Mouse (Mus musculus) hindbrain, embryonic 13.5 days (tissue): ENCODE results near the gene Serpinb6c. TPM values are rescaled to one million over a fixed set of nuclear protein-coding genes. Genes with fewer than 3 reads are reported as not detected.
"Not testable (repeated sequence)": the region's sequence is repeated elsewhere in the genome, so short reads cannot be mapped to it uniquely, and the experiment has no call there.

Source experiments
- ATAC-seq: fragments of 200-750 bp; cut with Nextera tagmentation; 2 replicates; pipeline ENCODE4 v1.8.0; 2017; ENCODE audit warnings: moderate TSS enrichment; ENCODE audit not compliant: low FRiP score
- H3K27ac ChIP-seq: fragments of 300-500 bp; sonication (generic); 2 replicates; pipeline ENCODE4 v1.5.1; 2015; ENCODE audit warnings: inconsistent platforms, mild to moderate bottlenecking, moderate library complexity
- H3K27me3 ChIP-seq: fragments of 300-500 bp; sonication (generic); 2 replicates; pipeline ENCODE4 v1.6.1; 2015; ENCODE audit warnings: mild to moderate bottlenecking, inconsistent platforms
- H3K36me3 ChIP-seq: fragments of 300-500 bp; sonication (generic); 2 replicates; pipeline ENCODE4 v1.6.1; 2015; ENCODE audit warnings: mild to moderate bottlenecking, inconsistent platforms
- H3K4me1 ChIP-seq: fragments of 300-500 bp; sonication (generic); replicated peaks from 2 replicates; pipeline ENCODE4 v1.6.1; 2015; ENCODE audit warnings: inconsistent platforms
- H3K4me2 ChIP-seq: fragments of 300-500 bp; sonication (generic); 2 replicates; pipeline ENCODE4 v1.6.1; 2015; ENCODE audit warnings: inconsistent platforms, mild to moderate bottlenecking, moderate library complexity
- H3K4me3 ChIP-seq: fragments of 300-500 bp; sonication (generic); 2 replicates; pipeline ENCODE4 v1.5.1; 2015; ENCODE audit warnings: mild to moderate bottlenecking, inconsistent platforms
- H3K9ac ChIP-seq: fragments of 300-500 bp; sonication (generic); 2 replicates; pipeline ENCODE4 v1.6.1; 2015; ENCODE audit warnings: mild to moderate bottlenecking, inconsistent platforms
- H3K9me3 ChIP-seq: fragments of 300-500 bp; sonication (generic); 2 replicates; pipeline ENCODE4 v1.6.1; 2016; ENCODE audit warnings: inconsistent platforms
- WGBS: fragments of 180-500 bp; shearing (Covaris S2); methylation state at CpG from one replicate; pipeline ENCODE4 v1.1.7; 2015; 5-methylcytosine and 5-hydroxymethylcytosine counted together
- polyA plus RNA-seq: library from polyadenylated mRNA; unstranded; fragments of >200 nt; fragmentation: Nextera tagmentation; extraction: Ambion mirVana; gene quantifications from 2 replicates; pipeline ENCODE4 v1.2.1, GENCODE M21; 2015

The Serpinb6c gene
- polyA plus RNA-seq = 0.21 and 0.25 TPM in 2 replicates

DNA sequence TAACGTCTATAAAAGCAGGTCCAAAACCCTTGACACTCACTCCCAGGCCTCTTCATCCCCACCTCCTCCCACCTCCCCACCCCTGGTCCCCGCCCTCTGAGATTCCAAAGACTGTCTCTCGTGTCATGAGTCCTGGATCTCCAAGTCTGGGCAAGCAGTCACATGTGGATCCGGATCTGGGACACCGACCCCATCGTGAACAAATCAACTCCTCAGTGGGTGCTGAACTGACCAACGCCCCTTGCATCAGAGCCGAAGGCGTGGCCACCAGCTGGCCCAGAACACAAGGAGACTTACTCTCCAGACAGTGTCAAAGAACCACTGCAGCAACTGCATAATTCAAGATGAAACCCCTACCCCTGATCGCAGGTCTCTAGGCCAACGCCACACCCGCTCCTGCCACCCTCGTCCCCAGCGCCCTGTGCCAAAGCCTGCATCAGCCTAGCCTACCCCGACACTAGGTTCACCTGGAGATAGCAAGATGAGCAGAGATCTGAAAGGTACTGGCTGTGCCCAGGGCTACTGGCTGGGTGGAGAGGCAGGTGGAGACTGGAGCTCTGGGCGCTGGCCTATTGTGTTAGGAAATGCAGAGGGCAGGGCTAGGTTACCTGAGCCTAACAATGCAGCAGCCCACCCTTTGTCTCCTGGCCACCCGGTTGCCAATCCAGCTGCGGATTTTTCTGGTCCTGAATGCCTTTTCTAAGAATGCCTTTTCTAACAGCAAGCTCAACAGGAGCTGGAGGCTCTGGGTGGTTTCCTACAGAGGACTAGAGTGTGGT is at the start of gene Serpinb6c:
Gene Serpinb6c (minus strand): TSS at position 533 of the 779 bp plus-strand sequence.
- ATAC-seq = 0 out of 2 replicates have a peak, but pooled peaks have one; percentile 24
- H3K9ac ChIP-seq = no peak within 1 kb of the TSS
- H3K4me1 ChIP-seq = no peaks in the 10 kb centered on the region
- H3K27me3 ChIP-seq = no peaks in the 10 kb centered on the region
- no peak within 1 kb of the TSS for H3K4me3 ChIP-seq
- H3K27ac ChIP-seq = no peak within 1 kb of the TSS
- 78% methylated on average over 18 of the region's 18 CpGs for WGBS
- H3K36me3 ChIP-seq = no peaks in the 10 kb centered on the region
- H3K4me2 ChIP-seq = no peak within 1 kb of the TSS
- no peaks in the 10 kb centered on the region for H3K9me3 ChIP-seq

- H3K9ac ChIP-seq = no peak overlapping the region
- H3K27ac ChIP-seq = no peak overlapping the region
- 93% methylated on average over 2 of the region's 2 CpGs for WGBS
- H3K4me2 ChIP-seq = no peak overlapping the region
- H3K9me3 ChIP-seq = no peaks in the 10 kb centered on the region
- no peaks in the 10 kb centered on the region for H3K27me3 ChIP-seq
- no peaks in the 10 kb centered on the region for H3K36me3 ChIP-seq
- no peak overlapping the region for H3K4me3 ChIP-seq
- no peak for ATAC-seq
- H3K4me1 ChIP-seq = no peaks in the 10 kb centered on the region
Observed at GRCm38 (mm10) chr13:33952947-33953346, 47.4 kb upstream of the Serpinb6c start.

DNA sequence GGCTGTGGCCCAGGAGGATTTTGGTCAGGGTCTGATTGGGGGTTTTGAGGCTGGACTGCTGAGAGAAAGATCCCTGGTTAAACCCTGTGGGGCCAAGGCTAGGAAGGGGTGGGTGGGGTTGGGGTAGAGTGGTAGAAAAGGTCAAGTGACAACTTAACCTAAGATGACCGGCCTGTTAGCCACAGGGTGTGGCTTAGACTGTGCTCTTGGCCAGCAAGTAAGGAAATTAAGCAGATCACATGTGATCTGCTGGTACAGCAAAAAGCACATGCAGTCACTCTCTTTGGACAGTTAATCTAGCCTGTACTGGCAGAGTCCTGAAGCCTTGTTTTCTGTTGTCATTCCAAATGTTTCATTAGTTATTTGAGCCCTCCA is 46.6 kb upstream of the Serpinb6c start:
- H3K4me2 ChIP-seq = no peak overlapping the region
- H3K9me3 ChIP-seq = no peaks in the 10 kb centered on the region
- no peak for ATAC-seq
- H3K4me3 ChIP-seq = no peak overlapping the region
- H3K27ac ChIP-seq = no peak overlapping the region
- no peak overlapping the region for H3K9ac ChIP-seq
- no peaks in the 10 kb centered on the region for H3K4me1 ChIP-seq
- H3K36me3 ChIP-seq = no peaks in the 10 kb centered on the region
- H3K27me3 ChIP-seq = no peaks in the 10 kb centered on the region
- WGBS = 78% methylated on average over 1 of the region's 1 CpGs

- no peak for ATAC-seq
Observed at GRCm38 (mm10) chr13:33951308-33952074, 46.0 kb upstream of the Serpinb6c start.

DNA sequence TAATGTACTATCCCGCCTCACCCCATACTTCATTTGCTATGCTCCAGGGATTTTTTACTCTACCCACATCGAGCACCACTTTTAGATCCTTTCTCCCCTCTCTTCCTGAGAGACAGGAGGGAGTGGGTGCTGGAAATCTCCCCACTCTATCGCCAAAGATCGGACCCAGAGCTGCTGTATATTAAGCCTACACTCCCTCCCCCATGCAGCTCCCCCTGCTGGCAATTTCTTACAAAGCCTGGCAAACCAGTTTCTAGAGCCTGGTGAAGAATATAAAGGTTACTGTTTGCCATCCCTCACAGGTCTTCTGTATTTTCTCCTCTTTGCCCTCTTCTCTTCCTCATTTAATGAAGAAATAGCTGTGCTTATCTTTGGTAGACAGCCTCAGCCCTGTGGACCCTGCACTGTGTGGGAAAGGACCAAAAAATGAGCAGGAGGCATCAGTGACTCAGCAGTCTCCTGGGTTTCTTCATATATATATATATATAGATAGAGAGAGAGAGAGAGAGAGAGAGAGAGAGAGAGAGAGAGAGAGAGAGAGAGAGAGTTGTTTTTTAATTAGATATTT is 36.8 kb upstream of the Serpinb6c start:
- no peak overlapping the region for H3K4me3 ChIP-seq
- ATAC-seq = no peak
- WGBS = 41% methylated on average over 4 of the region's 4 CpGs
- no peaks in the 10 kb centered on the region for H3K27me3 ChIP-seq
- no peaks in the 10 kb centered on the region for H3K36me3 ChIP-seq
- H3K9ac ChIP-seq = no peak overlapping the region
- H3K27ac ChIP-seq = no peak overlapping the region
- no peak overlapping the region for H3K4me2 ChIP-seq
- no peaks in the 10 kb centered on the region for H3K9me3 ChIP-seq
- H3K4me1 ChIP-seq = no peaks in the 10 kb centered on the region

More at GRCm38 (mm10) chr13:33951308-33952074, 46.0 kb upstream of the Serpinb6c start:
- Histone ChIP-seq H3K9me3 (no peaks in the 10 kb centered on the region), H3K27ac (no peak overlapping the region), H3K9ac (no peak overlapping the region), H3K27me3 (no peaks in the 10 kb centered on the region), H3K36me3 (no peaks in the 10 kb centered on the region), H3K4me3 (no peak overlapping the region), H3K4me1 (no peaks in the 10 kb centered on the region), H3K4me2 (no peak overlapping the region)
- WGBS = 87% methylated on average over 4 of the region's 4 CpGs

DNA sequence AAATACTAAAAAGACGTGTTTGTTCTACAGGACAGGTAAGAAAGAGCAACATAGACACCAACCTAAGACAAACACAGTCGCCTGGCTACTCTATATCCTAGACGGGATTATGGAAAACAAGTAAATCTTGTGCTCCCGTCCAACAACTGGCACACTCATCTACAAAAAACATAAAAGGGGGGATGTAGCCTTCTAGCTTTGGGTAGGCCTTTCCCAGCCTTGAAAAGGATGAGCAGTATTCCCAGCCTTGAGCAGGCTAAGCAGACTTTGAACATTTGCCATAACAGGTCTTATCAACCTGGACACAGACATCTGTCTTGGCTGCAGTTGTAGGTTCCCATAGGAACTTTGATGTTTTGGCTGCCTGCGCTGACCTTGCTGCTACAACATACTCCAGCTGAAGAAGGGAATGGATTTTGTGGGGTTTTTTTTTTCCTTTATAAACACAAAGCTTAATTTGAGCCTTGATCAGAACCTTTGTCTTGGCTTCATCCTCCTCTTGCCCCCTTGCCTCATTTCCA is 35.8 kb upstream of the Serpinb6c start:
- Histone ChIP-seq H3K4me3 (no peak overlapping the region), H3K9me3 (no peaks in the 10 kb centered on the region), H3K4me2 (no peak overlapping the region), H3K27ac (no peak overlapping the region), H3K36me3 (no peaks in the 10 kb centered on the region), H3K27me3 (no peaks in the 10 kb centered on the region), H3K9ac (no peak overlapping the region), H3K4me1 (peaks cover under 1% of the 10 kb centered on the region; the same call in 1 of the 2 replicates)
- WGBS = 89% methylated on average over 5 of the region's 5 CpGs
- ATAC-seq = no peak

- ATAC-seq = not testable (repeated sequence)
Observed at GRCm38 (mm10) chr13:33937587-33937986, 32.1 kb upstream of the Serpinb6c start.

DNA sequence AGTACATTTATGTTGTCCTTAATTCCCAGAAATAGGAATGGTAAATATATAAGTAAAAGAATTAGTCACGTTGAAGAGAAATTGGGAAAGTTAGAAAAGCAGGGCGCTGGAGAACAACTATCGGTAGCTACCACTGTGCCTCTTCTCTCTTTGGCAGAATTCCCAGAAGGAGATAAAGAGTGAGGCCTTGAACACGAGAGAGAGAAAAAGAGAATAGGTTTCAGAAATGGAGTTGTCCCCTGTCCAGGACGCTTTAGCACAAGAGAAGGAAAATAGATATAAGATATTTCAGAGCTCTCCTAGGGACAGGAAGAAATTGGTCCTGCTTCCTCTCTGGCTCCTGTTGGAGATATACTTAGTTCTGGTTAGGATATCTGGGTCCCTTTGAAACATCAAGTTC is 31.6 kb upstream of the Serpinb6c start:
- no peak overlapping the region for H3K27ac ChIP-seq
- H3K27me3 ChIP-seq = no peaks in the 10 kb centered on the region
- H3K4me2 ChIP-seq = no peak overlapping the region
- WGBS = 74% methylated on average over 5 of the region's 5 CpGs
- no peaks in the 10 kb centered on the region for H3K36me3 ChIP-seq
- H3K9ac ChIP-seq = no peak overlapping the region
- H3K9me3 ChIP-seq = no peaks in the 10 kb centered on the region
- H3K4me1 ChIP-seq = peaks cover 10% of the 10 kb centered on the region
- no peak for ATAC-seq
- no peak overlapping the region for H3K4me3 ChIP-seq

More at GRCm38 (mm10) chr13:33937587-33937986, 32.1 kb upstream of the Serpinb6c start:
- H3K9ac ChIP-seq, H3K4me3 ChIP-seq, H3K4me2 ChIP-seq, H3K27me3 ChIP-seq, H3K4me1 ChIP-seq, H3K36me3 ChIP-seq, H3K27ac ChIP-seq, H3K9me3 ChIP-seq: not testable (repeated sequence)

DNA sequence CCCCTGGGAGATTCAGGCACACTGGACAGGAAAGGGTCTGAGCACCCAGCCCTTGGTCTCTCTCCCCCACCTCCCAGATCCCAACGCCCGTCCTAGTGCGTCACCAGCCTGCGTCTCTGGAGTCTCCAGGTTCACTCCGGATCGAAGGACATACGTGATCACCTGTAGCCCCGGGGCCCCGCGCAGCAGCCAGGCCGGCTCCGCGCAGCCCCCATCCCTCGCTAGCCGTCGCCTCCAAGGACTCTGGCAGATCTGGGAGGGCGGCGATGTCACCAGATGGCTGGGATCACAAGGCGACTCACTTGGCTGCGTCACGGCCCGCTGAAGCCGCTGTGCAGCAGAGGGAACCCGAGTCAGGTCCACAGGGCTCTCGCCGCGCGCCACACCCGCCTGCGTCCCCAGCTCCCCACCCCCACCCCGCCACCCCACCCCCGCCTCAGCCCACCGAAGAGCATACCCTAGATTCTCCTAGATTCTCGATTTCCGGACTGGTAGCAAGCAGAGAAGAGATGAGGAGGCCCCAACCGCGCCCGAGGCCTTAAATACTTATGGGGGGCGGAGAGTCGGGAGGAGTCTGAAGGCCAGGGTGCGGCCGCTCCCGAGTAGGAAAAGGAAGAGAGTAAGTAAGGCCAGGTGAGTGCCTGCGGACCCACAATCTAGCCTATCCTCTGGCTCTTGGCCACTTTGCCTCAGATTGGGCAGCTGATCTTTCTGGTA is 30.1 kb upstream of the Serpinb6c start:
- H3K4me1 ChIP-seq = peaks cover 10% of the 10 kb centered on the region
- H3K36me3 ChIP-seq = no peaks in the 10 kb centered on the region
- no peaks in the 10 kb centered on the region for H3K9me3 ChIP-seq
- peak overlapping the region; percentile 79 for H3K9ac ChIP-seq
- WGBS = under 1% methylated on average over 36 of the region's 44 CpGs
- no peaks in the 10 kb centered on the region for H3K27me3 ChIP-seq
- no peak overlapping the region for H3K27ac ChIP-seq
- ATAC-seq = peak; percentile 89
- H3K4me3 ChIP-seq = peak overlapping the region; percentile 60
- H3K4me2 ChIP-seq = peak overlapping the region; percentile 89

DNA sequence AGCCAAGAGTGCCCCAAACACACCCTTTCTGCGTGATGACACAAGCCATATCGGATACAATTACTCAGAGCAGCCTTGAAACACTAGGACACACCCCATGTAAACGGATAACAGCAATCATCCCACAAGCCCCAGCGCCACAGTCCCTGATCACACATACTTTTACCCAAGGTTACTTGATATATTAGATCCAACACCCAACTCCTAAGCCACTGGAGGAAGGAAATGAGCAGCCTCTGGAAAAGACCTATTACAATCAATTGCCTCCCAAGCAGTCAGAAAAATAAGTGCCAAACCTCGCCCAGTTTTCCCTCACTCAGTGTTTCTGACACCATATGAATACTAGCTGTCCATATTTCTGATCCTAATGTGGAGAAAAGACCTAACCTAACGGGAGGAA is 29.2 kb upstream of the Serpinb6c start:
- H3K27ac ChIP-seq = no peak overlapping the region
- 0 out of 2 replicates have a peak overlapping the region, but pooled peaks have one; percentile 60 for H3K4me3 ChIP-seq
- ATAC-seq = no peak
- no peak overlapping the region for H3K9ac ChIP-seq
- H3K4me2 ChIP-seq = peak overlapping the region; percentile 89
- no peaks in the 10 kb centered on the region for H3K9me3 ChIP-seq
- 85% methylated on average over 6 of the region's 6 CpGs for WGBS
- peaks cover 10% of the 10 kb centered on the region for H3K4me1 ChIP-seq
- H3K27me3 ChIP-seq = no peaks in the 10 kb centered on the region
- peaks cover 6% of the 10 kb centered on the region for H3K36me3 ChIP-seq

DNA sequence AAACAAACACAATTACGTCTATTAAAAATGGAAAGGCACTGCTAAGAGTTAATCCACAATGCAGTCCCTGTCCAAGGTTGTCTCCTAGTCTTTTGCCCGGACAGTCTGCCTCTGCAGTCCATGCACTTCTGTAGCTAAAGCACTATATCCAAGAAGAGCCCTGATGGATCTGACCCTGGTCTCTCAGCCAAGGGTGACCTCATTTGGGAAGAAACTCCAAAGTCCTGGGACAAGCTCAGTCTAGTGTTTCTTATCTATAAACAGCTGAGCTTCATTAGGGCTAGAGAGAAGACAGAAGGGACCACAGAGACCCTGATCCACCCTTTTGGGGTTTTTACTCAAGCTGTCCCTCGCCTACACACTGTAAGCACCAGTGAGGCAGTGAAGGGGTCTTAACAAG is 25.4 kb upstream of the Serpinb6c start:
- ATAC-seq = no peak
- WGBS = 87% methylated on average over 3 of the region's 3 CpGs
- no peak overlapping the region for H3K4me3 ChIP-seq
- H3K9ac ChIP-seq = no peak overlapping the region
- H3K36me3 ChIP-seq = peaks cover 6% of the 10 kb centered on the region
- H3K27ac ChIP-seq = no peak overlapping the region
- no peaks in the 10 kb centered on the region for H3K27me3 ChIP-seq
- H3K9me3 ChIP-seq = no peaks in the 10 kb centered on the region
- peaks cover 5% of the 10 kb centered on the region for H3K4me1 ChIP-seq
- H3K4me2 ChIP-seq = no peak overlapping the region

- no peak overlapping the region for H3K9ac ChIP-seq
- WGBS = 90% methylated on average over 2 of the region's 2 CpGs
- H3K27me3 ChIP-seq = no peaks in the 10 kb centered on the region
- H3K4me3 ChIP-seq = no peak overlapping the region
- peaks cover 1% of the 10 kb centered on the region; the same call in 1 of the 2 replicates for H3K4me1 ChIP-seq
- H3K36me3 ChIP-seq = peaks cover 6% of the 10 kb centered on the region
- no peaks in the 10 kb centered on the region for H3K9me3 ChIP-seq
- ATAC-seq = no peak
- no peak overlapping the region for H3K4me2 ChIP-seq
- H3K27ac ChIP-seq = no peak overlapping the region
Observed at GRCm38 (mm10) chr13:33930281-33930680, 24.8 kb upstream of the Serpinb6c start.
